Mouse (Mus musculus): ENCODE measurements around the gene Gm4756. TPM values are rescaled to one million over a fixed set of nuclear protein-coding genes. Genes with fewer than 3 reads are reported as not detected.
"Not testable (repeated sequence)": the region's sequence is repeated elsewhere in the genome, so short reads cannot be mapped to it uniquely, and the experiment has no call there.

Gene Gm4756
- polyA plus RNA-seq, 1 experiment from 2014 or later = not detected

GRCm38 (mm10) chr12:72648921-72649320 lies 540 bp downstream of the Gm4756 start:
- H3K4me2 ChIP-seq (ENCODE audit: low read length) = no peak overlapping the region
- no peak overlapping the region for H3K9ac ChIP-seq (ENCODE audit: low read length)
- H3K4me3 ChIP-seq (ENCODE audit: control insufficient read depth in 1 of 2, insufficient read depth in 1 of 2, low read depth in 1 of 2, low read length in 2 of 2) = no peak overlapping the region
- no peaks in the 10 kb centered on the region for H3K27me3 ChIP-seq (ENCODE audit: control insufficient read depth, insufficient read depth, low read length)
- peaks cover 39% of the 10 kb centered on the region for H3K36me3 ChIP-seq (ENCODE audit: control insufficient read depth, insufficient read depth, low read length)
- 0 out of 2 replicates have a peak, but pooled peaks cover 6% of the 10 kb centered on the region for H3K9me3 ChIP-seq (ENCODE audit: control insufficient read depth, low read length)
- ATAC-seq (ENCODE audit: insufficient number of reproducible peaks, insufficient read depth, low FRiP score, low read depth) = no peak
- no peaks in the 10 kb centered on the region for H3K4me1 ChIP-seq (ENCODE audit: control insufficient read depth in 2 of 2, insufficient read depth in 2 of 2, low read length in 2 of 2)
- no peak overlapping the region for H3K27ac ChIP-seq (replicated peaks in 1 of 2; ENCODE audit: control insufficient read depth in 1 of 2, insufficient read depth in 1 of 2, low read depth in 2 of 2, low read length in 2 of 2)
- WGBS = 91% methylated on average over 14 of the region's 14 CpGs

GRCm38 (mm10) chr12:72638025-72638424 lies 11.4 kb downstream of the Gm4756 start:
- Histone ChIP-seq H3K4me1 (ENCODE audit: control insufficient read depth in 2 of 2, insufficient read depth in 2 of 2, low read length in 2 of 2) (no peaks in the 10 kb centered on the region), H3K27ac (replicated peaks in 1 of 2; ENCODE audit: control insufficient read depth in 1 of 2, insufficient read depth in 1 of 2, low read depth in 2 of 2, low read length in 2 of 2) (no peak overlapping the region), H3K4me2 (ENCODE audit: low read length) (no peak overlapping the region), H3K9ac (ENCODE audit: low read length) (no peak overlapping the region), H3K4me3 (ENCODE audit: control insufficient read depth in 1 of 2, insufficient read depth in 1 of 2, low read depth in 1 of 2, low read length in 2 of 2) (no peak overlapping the region), H3K36me3 (ENCODE audit: control insufficient read depth, insufficient read depth, low read length) (no peaks in the 10 kb centered on the region), H3K27me3 (ENCODE audit: control insufficient read depth, insufficient read depth, low read length) (no peaks in the 10 kb centered on the region), H3K9me3 (ENCODE audit: control insufficient read depth, low read length) (peaks cover 16% of the 10 kb centered on the region)
- WGBS = 64% methylated on average over 3 of the region's 3 CpGs
- ATAC-seq (ENCODE audit: insufficient number of reproducible peaks, insufficient read depth, low FRiP score, low read depth) = no peak

GRCm38 (mm10) chr12:72628751-72629150 lies 20.7 kb downstream of the Gm4756 start:
- Histone ChIP-seq H3K9me3 (ENCODE audit: control insufficient read depth, low read length) (no peaks in the 10 kb centered on the region), H3K9ac (ENCODE audit: low read length) (no peak overlapping the region), H3K27me3 (ENCODE audit: control insufficient read depth, insufficient read depth, low read length) (no peaks in the 10 kb centered on the region), H3K4me1 (ENCODE audit: control insufficient read depth in 2 of 2, insufficient read depth in 2 of 2, low read length in 2 of 2) (no peaks in the 10 kb centered on the region), H3K36me3 (ENCODE audit: control insufficient read depth, insufficient read depth, low read length) (no peaks in the 10 kb centered on the region), H3K4me2 (ENCODE audit: low read length) (no peak overlapping the region), H3K27ac (replicated peaks in 1 of 2; ENCODE audit: control insufficient read depth in 1 of 2, insufficient read depth in 1 of 2, low read depth in 2 of 2, low read length in 2 of 2) (no peak overlapping the region), H3K4me3 (ENCODE audit: control insufficient read depth in 1 of 2, insufficient read depth in 1 of 2, low read depth in 1 of 2, low read length in 2 of 2) (no peak overlapping the region)
- 93% methylated on average over 7 of the region's 7 CpGs for WGBS
- ATAC-seq (ENCODE audit: insufficient number of reproducible peaks, insufficient read depth, low FRiP score, low read depth) = no peak

- WGBS = 53% methylated on average over 5 of the region's 5 CpGs
- H3K4me1 ChIP-seq (ENCODE audit: control insufficient read depth in 2 of 2, insufficient read depth in 2 of 2, low read length in 2 of 2) = no peaks in the 10 kb centered on the region
- no peak overlapping the region for H3K4me2 ChIP-seq (ENCODE audit: low read length)
- H3K27me3 ChIP-seq (ENCODE audit: control insufficient read depth, insufficient read depth, low read length) = no peaks in the 10 kb centered on the region
- no peak overlapping the region for H3K27ac ChIP-seq (replicated peaks in 1 of 2; ENCODE audit: control insufficient read depth in 1 of 2, insufficient read depth in 1 of 2, low read depth in 2 of 2, low read length in 2 of 2)
- H3K4me3 ChIP-seq (ENCODE audit: control insufficient read depth in 1 of 2, insufficient read depth in 1 of 2, low read depth in 1 of 2, low read length in 2 of 2) = no peak overlapping the region
- no peak for ATAC-seq (ENCODE audit: insufficient number of reproducible peaks, insufficient read depth, low FRiP score, low read depth)
- no peaks in the 10 kb centered on the region for H3K36me3 ChIP-seq (ENCODE audit: control insufficient read depth, insufficient read depth, low read length)
- H3K9ac ChIP-seq (ENCODE audit: low read length) = no peak overlapping the region
- no peaks in the 10 kb centered on the region for H3K9me3 ChIP-seq (ENCODE audit: control insufficient read depth, low read length)
Measured at GRCm38 (mm10) chr12:72622853-72623496, 26.5 kb downstream of the Gm4756 start.

GRCm38 (mm10) chr12:72621441-72621840 lies 28.0 kb downstream of the Gm4756 start:
- H3K9me3 ChIP-seq (ENCODE audit: control insufficient read depth, low read length) = no peaks in the 10 kb centered on the region
- ATAC-seq (ENCODE audit: insufficient number of reproducible peaks, insufficient read depth, low FRiP score, low read depth) = no peak
- H3K27me3 ChIP-seq (ENCODE audit: control insufficient read depth, insufficient read depth, low read length) = no peaks in the 10 kb centered on the region
- no peak overlapping the region for H3K4me2 ChIP-seq (ENCODE audit: low read length)
- H3K4me1 ChIP-seq (ENCODE audit: control insufficient read depth in 2 of 2, insufficient read depth in 2 of 2, low read length in 2 of 2) = no peaks in the 10 kb centered on the region
- H3K27ac ChIP-seq (replicated peaks in 1 of 2; ENCODE audit: control insufficient read depth in 1 of 2, insufficient read depth in 1 of 2, low read depth in 2 of 2, low read length in 2 of 2) = no peak overlapping the region
- no peak overlapping the region for H3K9ac ChIP-seq (ENCODE audit: low read length)
- 75% methylated on average over 1 of the region's 1 CpGs for WGBS
- H3K36me3 ChIP-seq (ENCODE audit: control insufficient read depth, insufficient read depth, low read length) = no peaks in the 10 kb centered on the region
- H3K4me3 ChIP-seq (ENCODE audit: control insufficient read depth in 1 of 2, insufficient read depth in 1 of 2, low read depth in 1 of 2, low read length in 2 of 2) = no peak overlapping the region

- Histone ChIP-seq H3K4me3 (ENCODE audit: control insufficient read depth in 1 of 2, insufficient read depth in 1 of 2, low read depth in 1 of 2, low read length in 2 of 2) (no peak overlapping the region), H3K4me2 (ENCODE audit: low read length) (no peak overlapping the region), H3K36me3 (ENCODE audit: control insufficient read depth, insufficient read depth, low read length) (no peaks in the 10 kb centered on the region), H3K27me3 (ENCODE audit: control insufficient read depth, insufficient read depth, low read length) (no peaks in the 10 kb centered on the region), H3K9me3 (ENCODE audit: control insufficient read depth, low read length) (no peaks in the 10 kb centered on the region), H3K4me1 (ENCODE audit: control insufficient read depth in 2 of 2, insufficient read depth in 2 of 2, low read length in 2 of 2) (no peaks in the 10 kb centered on the region), H3K9ac (ENCODE audit: low read length) (no peak overlapping the region), H3K27ac (replicated peaks in 1 of 2; ENCODE audit: control insufficient read depth in 1 of 2, insufficient read depth in 1 of 2, low read depth in 2 of 2, low read length in 2 of 2) (no peak overlapping the region)
- WGBS = 88% methylated on average over 7 of the region's 7 CpGs
- ATAC-seq (ENCODE audit: insufficient number of reproducible peaks, insufficient read depth, low FRiP score, low read depth) = no peak
Measured at GRCm38 (mm10) chr12:72620856-72621255, 28.6 kb downstream of the Gm4756 start.

GRCm38 (mm10) chr12:72612053-72612452 lies 37.4 kb downstream of the Gm4756 start:
- Histone ChIP-seq H3K36me3 (ENCODE audit: control insufficient read depth, insufficient read depth, low read length) (no peaks in the 10 kb centered on the region), H3K4me3 (ENCODE audit: control insufficient read depth in 1 of 2, insufficient read depth in 1 of 2, low read depth in 1 of 2, low read length in 2 of 2) (no peak overlapping the region), H3K4me1 (ENCODE audit: control insufficient read depth in 2 of 2, insufficient read depth in 2 of 2, low read length in 2 of 2) (no peaks in the 10 kb centered on the region), H3K4me2 (ENCODE audit: low read length) (no peak overlapping the region), H3K9me3 (ENCODE audit: control insufficient read depth, low read length) (no peaks in the 10 kb centered on the region), H3K27ac (replicated peaks in 1 of 2; ENCODE audit: control insufficient read depth in 1 of 2, insufficient read depth in 1 of 2, low read depth in 2 of 2, low read length in 2 of 2) (no peak overlapping the region), H3K9ac (ENCODE audit: low read length) (no peak overlapping the region), H3K27me3 (ENCODE audit: control insufficient read depth, insufficient read depth, low read length) (no peaks in the 10 kb centered on the region)
- no peak for ATAC-seq (ENCODE audit: insufficient number of reproducible peaks, insufficient read depth, low FRiP score, low read depth)
- WGBS = 88% methylated on average over 3 of the region's 3 CpGs

GRCm38 (mm10) chr12:72598731-72599130 lies 50.7 kb downstream of the Gm4756 start:
- not testable (repeated sequence) for ATAC-seq (ENCODE audit: insufficient number of reproducible peaks, insufficient read depth, low FRiP score, low read depth); H3K4me3 ChIP-seq (ENCODE audit: control insufficient read depth in 1 of 2, insufficient read depth in 1 of 2, low read depth in 1 of 2, low read length in 2 of 2); H3K36me3 ChIP-seq (ENCODE audit: control insufficient read depth, insufficient read depth, low read length); H3K9me3 ChIP-seq (ENCODE audit: control insufficient read depth, low read length); H3K27me3 ChIP-seq (ENCODE audit: control insufficient read depth, insufficient read depth, low read length); H3K4me1 ChIP-seq (ENCODE audit: control insufficient read depth in 2 of 2, insufficient read depth in 2 of 2, low read length in 2 of 2); H3K9ac ChIP-seq (ENCODE audit: low read length); H3K4me2 ChIP-seq (ENCODE audit: low read length); H3K27ac ChIP-seq (replicated peaks in 1 of 2; ENCODE audit: control insufficient read depth in 1 of 2, insufficient read depth in 1 of 2, low read depth in 2 of 2, low read length in 2 of 2)
- WGBS = 74% methylated on average over 2 of the region's 2 CpGs
